ENCODE assay signal across 32 mouse cellular contexts in the genomic region with DNA sequence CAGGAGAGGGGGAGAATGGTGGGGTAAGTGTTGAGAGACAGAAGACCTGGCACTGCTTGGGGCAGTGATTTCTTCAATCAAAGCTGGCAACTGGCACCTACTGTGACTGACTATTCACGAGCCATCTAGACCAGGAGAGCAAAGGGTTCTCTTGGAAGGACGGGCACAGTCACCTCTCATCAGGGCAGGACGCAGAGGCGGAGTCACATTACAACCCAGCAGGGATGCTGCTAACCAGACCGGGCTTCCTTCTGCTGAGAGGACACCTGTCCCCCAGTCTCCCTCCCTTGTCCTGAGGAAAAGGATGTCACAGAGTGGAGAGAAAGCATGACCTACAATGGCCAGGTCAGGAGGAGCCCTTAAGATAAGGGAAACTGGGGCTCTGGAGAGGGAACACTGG. TPM values are rescaled to one million over a fixed set of nuclear protein-coding genes. Genes with fewer than 3 reads are reported as not detected.
DNase-seq lines count a peak whose midpoint lies in the region; ATAC-seq and TF ChIP-seq lines count a peak whose summit lies in the region.
"Had no signal": no experiment of that assay in that cellular context is flagged by ENCODE, and none has a peak within 500 bp of the region (broad histone marks: within the 10 kb centered on the region; RNA-seq: fewer than 3 reads in every experiment).

No protein-coding gene starts in this region.

- in situ Hi-C loops in ES-E14 (cut with MboI; ENCODE audit: low sequenced_read_pairs in 2 of 2, unreplicated experiment in 2 of 2), result no loop called here

- no peak for TF ChIP-seq CTCF in heart, adult 2 months (IDR thresholded peaks at IDR 0.05)

- H3K4me1 ChIP-seq in heart, adult 2 months (ENCODE audit: control insufficient read depth, insufficient read depth, low read length), result peaks cover 8% of the 10 kb centered on the region; the same call in 1 of the 2 replicates
- H3K4me1 ChIP-seq in heart, embryonic 12.5 days (replicated peaks), result peaks cover 21% of the 10 kb centered on the region
- peaks cover 10 to 57% of the 10 kb centered on the region in 2 experiments for H3K4me1 ChIP-seq in ES-E14 (ENCODE audit: control insufficient read depth in 2 of 2, insufficient read depth in 2 of 2, low read length in 2 of 2, poor library complexity in 1 of 2)
- H3K4me1 ChIP-seq in limb, embryonic 10.5 days, result peaks cover 41% of the 10 kb centered on the region
- no peaks in the 10 kb centered on the region for H3K4me1 ChIP-seq in midbrain, embryonic 14.5 days (ENCODE audit: control insufficient read depth, insufficient read depth, low read length)

- TF ChIP-seq POLR2A in heart, adult 2 months (IDR thresholded peaks at IDR 0.05; ENCODE audit: insufficient read depth, low read depth, low read length), result no peak

- no peaks in the 10 kb centered on the region for H3K27me3 ChIP-seq in heart, adult 2 months (ENCODE audit: control insufficient read depth, insufficient read depth, low read length)
- H3K27me3 ChIP-seq in heart, embryonic 12.5 days (replicated peaks), result 0 out of 2 replicates have a peak, but pooled peaks cover 4% of the 10 kb centered on the region
- H3K27me3 ChIP-seq in limb, embryonic 10.5 days (ENCODE audit: low read depth, poor library complexity, severe bottlenecking), result no peaks in the 10 kb centered on the region
- no peaks in the 10 kb centered on the region for H3K27me3 ChIP-seq in midbrain, embryonic 14.5 days (ENCODE audit: control insufficient read depth, insufficient read depth, low read length)
- H3K27me3 ChIP-seq: CH12.LX; embryonic facial prominence, embryonic 13.5 days; forebrain, embryonic 13.5 days had no signal

- no peaks in the 10 kb centered on the region for H3K79me2 ChIP-seq in heart, adult 2 months (replicated peaks; ENCODE audit: control insufficient read depth, insufficient read depth, low read length)

- intact Hi-C loops in heart, adult 2 months (cut with DNase I), result no loop called here

- peak; percentile 41 for DNase-seq in cerebellum, adult 9-11 months
- DNase-seq in cerebellum, adult 11-12 months, result no peak
- peak; percentile 33 to 40 for DNase-seq in heart, adult 2 months
- DNase-seq in ES-E14 (ENCODE audit: low read depth, low spot score), result no peak
- no peak for DNase-seq in limb, embryonic 10.5 days (ENCODE audit: low spot score)
- no peak for DNase-seq in midbrain, embryonic 14.5 days
- no peak for DNase-seq in adrenal gland, postnatal 14 days
- DNase-seq: adrenal gland, adult 8-10 months; adrenal gland, postnatal 36 days; B cell, adult 2 months; cerebellum, adult 9-10 months; cerebellum, postnatal 25 days; embryo, embryonic 11 days; gastrocnemius, postnatal 10 days; gastrocnemius, postnatal 36 days; heart, postnatal 14 days; heart, postnatal 4 days; kidney, adult 18-20 months; kidney, adult 9 months had no signal

- no peak overlapping the region for H3K4me2 ChIP-seq in heart, embryonic 12.5 days
- H3K4me2 ChIP-seq in midbrain, embryonic 14.5 days (ENCODE audit: low read length), result no peak overlapping the region
- H3K4me2 ChIP-seq: embryonic facial prominence, embryonic 13.5 days; forebrain, embryonic 13.5 days; heart, embryonic 13.5 days; hindbrain, embryonic 14.5 days had no signal

- no peaks in the 10 kb centered on the region for H3K9me3 ChIP-seq in heart, embryonic 12.5 days (replicated peaks)
- no peaks in the 10 kb centered on the region for H3K9me3 ChIP-seq in ES-E14 (ENCODE audit: control insufficient read depth, insufficient read depth, low read depth, low read length)
- H3K9me3 ChIP-seq in limb, embryonic 10.5 days (replicated peaks), result no peaks in the 10 kb centered on the region
- no peaks in the 10 kb centered on the region for H3K9me3 ChIP-seq in midbrain, embryonic 14.5 days (ENCODE audit: control insufficient read depth, low read length)
- H3K9me3 ChIP-seq: embryonic facial prominence, embryonic 10.5 days; embryonic facial prominence, embryonic 13.5 days; forebrain, embryonic 13.5 days; heart, embryonic 13.5 days had no signal

- H3K27ac ChIP-seq in heart, adult 2 months, result peak overlapping the region; percentile 77
- no peak overlapping the region for H3K27ac ChIP-seq in heart, embryonic 12.5 days (ENCODE audit: poor library complexity, severe bottlenecking)
- H3K27ac ChIP-seq in ES-E14 (ENCODE audit: insufficient read depth, low read depth, low read length, poor library complexity, severe bottlenecking), result peak overlapping the region; percentile 34
- peak overlapping the region; percentile 32; the same call in 1 of the 2 replicates for H3K27ac ChIP-seq in limb, embryonic 10.5 days
- no peak overlapping the region for H3K27ac ChIP-seq in midbrain, embryonic 14.5 days (replicated peaks; ENCODE audit: low read depth, low read length)
- H3K27ac ChIP-seq: embryonic facial prominence, embryonic 10.5 days; embryonic facial prominence, embryonic 13.5 days; forebrain, embryonic 13.5 days; heart, embryonic 13.5 days; hindbrain, embryonic 14.5 days; hindbrain, postnatal 0 days had no signal

- WGBS in heart, adult 2 months, result 23% methylated on average over 5 of the region's 5 CpGs
- WGBS in heart, embryonic 12.5 days, result 22% methylated on average over 5 of the region's 5 CpGs
- 15% methylated on average over 5 of the region's 5 CpGs for WGBS in limb, embryonic 10.5 days
- 44% methylated on average over 5 of the region's 5 CpGs for WGBS in midbrain, embryonic 14.5 days

- TF ChIP-seq EP300 in heart, adult 2 months (IDR thresholded peaks at IDR 0.05; ENCODE audit: insufficient read depth, low read depth, low read length), result no peak

- no peak for ATAC-seq in heart, embryonic 12.5 days (ENCODE audit: insufficient number of reproducible peaks, low FRiP score)
- ATAC-seq in midbrain, embryonic 14.5 days (ENCODE audit: low FRiP score, low TSS enrichment), result no peak
- ATAC-seq: activated CD4-positive, CD25-positive, alpha-beta regulatory T cell, adult 4 months; forebrain, embryonic 13.5 days; forebrain, embryonic 16.5 days; hindbrain, postnatal 0 days; inflammation-experienced regulatory T-cells, adult 6 months; intestine, embryonic 16.5 days had no signal

- no peak overlapping the region for H3K9ac ChIP-seq in heart, adult 2 months (ENCODE audit: low read depth, low read length)
- H3K9ac ChIP-seq in heart, embryonic 12.5 days, result no peak overlapping the region
- no peak overlapping the region for H3K9ac ChIP-seq in ES-E14 (ENCODE audit: insufficient read depth, low read depth, low read length, poor library complexity, severe bottlenecking)
- no peak overlapping the region for H3K9ac ChIP-seq in midbrain, embryonic 14.5 days (replicated peaks; ENCODE audit: low read length)
- H3K9ac ChIP-seq: embryonic facial prominence, embryonic 13.5 days; forebrain, embryonic 13.5 days; heart, embryonic 13.5 days; hindbrain, embryonic 14.5 days had no signal

- no peaks in the 10 kb centered on the region for H3K36me3 ChIP-seq in heart, adult 2 months (ENCODE audit: control insufficient read depth, insufficient read depth, low read length)
- H3K36me3 ChIP-seq in heart, embryonic 12.5 days, result no peaks in the 10 kb centered on the region
- no peaks in the 10 kb centered on the region for H3K36me3 ChIP-seq in ES-E14 (ENCODE audit: control insufficient read depth, insufficient read depth, low read length, poor library complexity, severe bottlenecking)
- H3K36me3 ChIP-seq in limb, embryonic 10.5 days, result peaks cover 14% of the 10 kb centered on the region
- H3K36me3 ChIP-seq in midbrain, embryonic 14.5 days (ENCODE audit: control insufficient read depth, insufficient read depth, low read length), result no peaks in the 10 kb centered on the region
- H3K36me3 ChIP-seq: embryonic facial prominence, embryonic 10.5 days; embryonic facial prominence, embryonic 13.5 days; heart, embryonic 13.5 days had no signal

- H3K4me3 ChIP-seq in heart, adult 2 months, result no peak overlapping the region
- no peak overlapping the region for H3K4me3 ChIP-seq in heart, embryonic 12.5 days
- no peak overlapping the region for H3K4me3 ChIP-seq in ES-E14 (ENCODE audit: insufficient read depth in 1 of 2, low read depth in 1 of 2, low read length in 2 of 2, poor library complexity in 1 of 2, severe bottlenecking in 1 of 2)
- H3K4me3 ChIP-seq in limb, embryonic 10.5 days, result no peak overlapping the region
- no peak overlapping the region for H3K4me3 ChIP-seq in midbrain, embryonic 14.5 days (replicated peaks; ENCODE audit: low read depth, low read length)
- H3K4me3 ChIP-seq: embryonic facial prominence, embryonic 10.5 days; embryonic facial prominence, embryonic 13.5 days; erythroblast, embryonic 14.5 days; forebrain, embryonic 13.5 days; heart, embryonic 13.5 days had no signal

TF ChIP-seq in ES-E14, 5 proteins besides CTCF, POLR2A, EP300 and RAD21:
- TF ChIP-seq HCFC1 (IDR thresholded peaks at IDR 0.05; ENCODE audit: borderline replicate concordance, insufficient read depth, low read length) (no peak), ZC3H11A (IDR thresholded peaks at IDR 0.05; ENCODE audit: borderline replicate concordance, low read depth, low read length) (no peak), CHD2 (IDR thresholded peaks at IDR 0.05; ENCODE audit: low read depth, low read length) (no peak), ZNF384 (IDR thresholded peaks at IDR 0.05; ENCODE audit: low read depth, low read length) (no peak), MAFK (IDR thresholded peaks at IDR 0.05; ENCODE audit: insufficient read depth, low read depth, low read length) (no peak)

RNA-seq across cellular contexts. Expression of gene Akna, which starts 20.7 kb away (rescaled TPM):
- 1 to 10 TPM; 3.5 to 3.9 TPM for total RNA-seq in heart, adult 2 months (2021)
- 3.4 and 4.8 TPM in 2 replicates for polyA plus RNA-seq in heart, adult 2 months (2012; rRNA removed)
- 3.0 and 3.3 TPM in 2 replicates for polyA plus RNA-seq in heart, embryonic 12.5 days (2016; fragmentation: Nextera tagmentation; extraction: Ambion mirVana)
- total RNA-seq in ES-E14 (2012; rRNA removed), result 2.7 TPM in 2 replicates
- polyA plus RNA-seq in limb, embryonic 10.5 days (2016; fragmentation: Nextera tagmentation; extraction: Ambion mirVana), result 12.3 and 17.2 TPM in 2 replicates
- 3.0 and 6.1 TPM in 2 replicates for polyA plus RNA-seq in midbrain, embryonic 14.5 days (2014; fragmentation: Nextera tagmentation; extraction: Ambion mirVana)
- total RNA-seq in adrenal gland, postnatal 14 days (2021), result 4.4 and 16.1 TPM in 2 replicates

Comparison
In these comparisons a context has a peak if more than half of its experiments do, and no peak if none do; other contexts are left out.
1. DNase-seq: peak in cerebellum, adult 9-11 months (single experiment) and heart, adult 2 months (2 of 2); none in cerebellum, adult 11-12 months (single experiment), ES-E14 (single experiment), limb, embryonic 10.5 days (single experiment), midbrain, embryonic 14.5 days (single experiment) and adrenal gland, postnatal 14 days (single experiment).
2. H3K27ac ChIP-seq: peak in heart, adult 2 months (single experiment), ES-E14 (single experiment) and limb, embryonic 10.5 days (single experiment); none in heart, embryonic 12.5 days (single experiment) and midbrain, embryonic 14.5 days (single experiment).